Mouse (Mus musculus) forebrain, embryonic 14.5 days (tissue): Measurements from ENCODE around the gene Tfeb. TPM values are rescaled to one million over a fixed set of nuclear protein-coding genes. Genes with fewer than 3 reads are reported as not detected.

ENCODE experiments used
- ATAC-seq: fragments of 200-750 bp; cut with Nextera tagmentation; 2 replicates; pipeline ENCODE4 v1.8.0; 2017; ENCODE audit warnings: mild to moderate bottlenecking, moderate library complexity
- DNase-seq: peaks from one replicate; pipeline ENCODE4 v3.0.0-alpha.2; 2015; ENCODE audit warnings: low spot score
- H3K27ac ChIP-seq: fragments of 300-500 bp; sonication (generic); 2 replicates; pipeline ENCODE4 v1.5.1; 2014; ENCODE audit warnings: low read depth, mild to moderate bottlenecking, control low read depth, low read length, moderate library complexity
- H3K27me3 ChIP-seq: fragments of 300-500 bp; sonication (generic); replicated peaks from 2 replicates; pipeline ENCODE4 v1.6.1; 2014; ENCODE audit warnings: low read length, control low read depth, mixed read lengths; ENCODE audit not compliant: control insufficient read depth, insufficient read depth
- H3K36me3 ChIP-seq: fragments of 300-500 bp; sonication (generic); 2 replicates; pipeline ENCODE4 v1.6.1; 2014; ENCODE audit warnings: low read length, control low read depth; ENCODE audit not compliant: control insufficient read depth, insufficient read depth
- H3K4me1 ChIP-seq: fragments of 300-500 bp; sonication (generic); 2 replicates; pipeline ENCODE4 v1.6.1; 2014; ENCODE audit warnings: antibody characterized with exemption, low read length, control low read depth; ENCODE audit not compliant: control insufficient read depth, insufficient read depth
- H3K4me2 ChIP-seq: fragments of 300-500 bp; sonication (generic); 2 replicates; pipeline ENCODE4 v1.6.1; 2014; ENCODE audit warnings: mild to moderate bottlenecking, control low read depth, low read length
- H3K4me3 ChIP-seq: fragments of 300-500 bp; sonication (generic); 2 replicates; pipeline ENCODE4 v1.5.1; 2014; ENCODE audit warnings: low read depth, low read length, control low read depth
- H3K9ac ChIP-seq: fragments of 300-500 bp; sonication (generic); 2 replicates; pipeline ENCODE4 v1.6.1; 2014; ENCODE audit warnings: mild to moderate bottlenecking, low read length, control low read depth, moderate library complexity
- H3K9me3 ChIP-seq: fragments of 300-500 bp; sonication (generic); replicated peaks from 2 replicates; pipeline ENCODE4 v1.6.1; 2016; ENCODE audit warnings: low read length, control low read depth, mixed read lengths; ENCODE audit not compliant: control insufficient read depth
- WGBS: fragments of 180-500 bp; shearing (Covaris S2); extraction: QIAGEN DNeasy Blood & Tissue Kit; methylation state at CpG from one replicate; pipeline ENCODE4 v1.1.7; 2014; 5-methylcytosine and 5-hydroxymethylcytosine counted together
- polyA plus RNA-seq: library from polyadenylated mRNA; unstranded; fragments of >200 nt; fragmentation: Nextera tagmentation; extraction: Ambion mirVana; gene quantifications from 2 replicates; pipeline ENCODE4 v1.2.1, GENCODE M21; 2014

Gene Tfeb
- polyA plus RNA-seq, 1 experiment from 2014 or later = 2.4 TPM

GRCm38 (mm10) chr17:47730633-47731575 lies 5.9 kb upstream of the Tfeb start:
- H3K4me1 ChIP-seq = no peaks in the 10 kb centered on the region
- H3K4me3 ChIP-seq = no peak overlapping the region
- no peak overlapping the region for H3K4me2 ChIP-seq
- H3K27ac ChIP-seq = no peak overlapping the region
- H3K36me3 ChIP-seq = no peaks in the 10 kb centered on the region
- no peak for ATAC-seq
- no peaks in the 10 kb centered on the region for H3K9me3 ChIP-seq
- DNase-seq = no peak
- no peak overlapping the region for H3K9ac ChIP-seq
- 51% methylated on average over 24 of the region's 24 CpGs for WGBS
- no peaks in the 10 kb centered on the region for H3K27me3 ChIP-seq

- Histone ChIP-seq H3K4me1 (peaks cover 2% of the 10 kb centered on the region), H3K9me3 (no peaks in the 10 kb centered on the region), H3K27ac (no peak overlapping the region), H3K4me2 (no peak overlapping the region), H3K4me3 (no peak overlapping the region), H3K9ac (no peak overlapping the region), H3K36me3 (no peaks in the 10 kb centered on the region), H3K27me3 (peaks cover 28% of the 10 kb centered on the region)
- DNase-seq = no peak
- ATAC-seq = no peak
- WGBS = 79% methylated on average over 14 of the region's 14 CpGs
Measured at GRCm38 (mm10) chr17:47735553-47736100, 1.2 kb upstream of the Tfeb start.

GRCm38 (mm10) chr17:47737271-47738065 lies 638 bp downstream of the Tfeb start:
- Histone ChIP-seq H3K27me3 (peaks cover 28% of the 10 kb centered on the region), H3K9ac (peak overlapping the region; percentile 58), H3K9me3 (no peaks in the 10 kb centered on the region), H3K4me2 (peak overlapping the region; percentile 95), H3K4me3 (peak overlapping the region; percentile 53), H3K27ac (no peak overlapping the region), H3K4me1 (peaks cover 2% of the 10 kb centered on the region), H3K36me3 (no peaks in the 10 kb centered on the region)
- WGBS = 2% methylated on average over 34 of the region's 60 CpGs
- peak; percentile 75 for ATAC-seq
- peak; percentile 40 for DNase-seq

- Histone ChIP-seq H3K4me2 (peak overlapping the region; percentile 95), H3K4me3 (peak overlapping the region; percentile 53), H3K27me3 (peaks cover 28% of the 10 kb centered on the region), H3K9ac (peak overlapping the region; percentile 58), H3K36me3 (no peaks in the 10 kb centered on the region), H3K9me3 (no peaks in the 10 kb centered on the region), H3K4me1 (peaks cover 2% of the 10 kb centered on the region), H3K27ac (no peak overlapping the region)
- WGBS = 1% methylated on average over 55 of the region's 61 CpGs
- DNase-seq (peak; percentile 39), ATAC-seq (peak; percentile 12)
Measured at GRCm38 (mm10) chr17:47738066-47738878, 1.4 kb downstream of the Tfeb start.

GRCm38 (mm10) chr17:47738879-47739798 lies 2.3 kb downstream of the Tfeb start:
- no peak for ATAC-seq
- Histone ChIP-seq H3K9me3 (no peaks in the 10 kb centered on the region), H3K27me3 (peaks cover 28% of the 10 kb centered on the region), H3K4me3 (peak overlapping the region; percentile 53; the same call in 1 of the 2 replicates), H3K4me2 (peak overlapping the region; percentile 95), H3K9ac (no peak overlapping the region), H3K27ac (no peak overlapping the region), H3K4me1 (peaks cover 2% of the 10 kb centered on the region), H3K36me3 (no peaks in the 10 kb centered on the region)
- WGBS = 6% methylated on average over 20 of the region's 20 CpGs
- peak; percentile 5 for DNase-seq

GRCm38 (mm10) chr17:47740186-47740585 lies 3.4 kb downstream of the Tfeb start:
- Histone ChIP-seq H3K9ac (no peak overlapping the region), H3K27me3 (peaks cover 28% of the 10 kb centered on the region), H3K27ac (no peak overlapping the region), H3K4me1 (peaks cover 2% of the 10 kb centered on the region), H3K9me3 (0 out of 2 replicates have a peak, but pooled peaks cover 2% of the 10 kb centered on the region), H3K4me2 (no peak overlapping the region), H3K36me3 (no peaks in the 10 kb centered on the region), H3K4me3 (no peak overlapping the region)
- ATAC-seq (no peak), DNase-seq (no peak)
- WGBS = 63% methylated on average over 2 of the region's 2 CpGs

- no peak overlapping the region for H3K27ac ChIP-seq
- H3K4me2 ChIP-seq = no peak overlapping the region
- no peaks in the 10 kb centered on the region; the same call in 1 of the 2 replicates for H3K4me1 ChIP-seq
- DNase-seq = no peak
- H3K4me3 ChIP-seq = no peak overlapping the region
- WGBS = 49% methylated on average over 16 of the region's 16 CpGs
- no peak for ATAC-seq
- H3K9ac ChIP-seq = no peak overlapping the region
- H3K27me3 ChIP-seq = peaks cover 16% of the 10 kb centered on the region
- 0 out of 2 replicates have a peak, but pooled peaks cover 2% of the 10 kb centered on the region for H3K9me3 ChIP-seq
- no peaks in the 10 kb centered on the region for H3K36me3 ChIP-seq
Measured at GRCm38 (mm10) chr17:47742991-47743734, 6.3 kb downstream of the Tfeb start.
